Mouse (Mus musculus) ES-Bruce4 (cell line): ENCODE measurements around the gene Proser3.

ENCODE experiments used
- CTCF ChIP-seq: IDR thresholded peaks from one replicate; pipeline ENCODE4 v1.8.1; 2011; ENCODE audit warnings: low read depth, low read length
- EP300 ChIP-seq: IDR thresholded peaks from 2 replicates; pipeline ENCODE4 v1.6.1; 2011; ENCODE audit warnings: low read depth, low read length; ENCODE audit not compliant: insufficient read depth
- POLR2A ChIP-seq: IDR thresholded peaks from one replicate; pipeline ENCODE4 v1.8.1; 2011; ENCODE audit warnings: low read length; ENCODE audit not compliant: insufficient read depth

- TF ChIP-seq POLR2A (no peak), CTCF (no peak), EP300 (no peak)
Observed at GRCm38 (mm10) chr7:30596811-30597210, 44.7 kb upstream of the Proser3 start.
